Mouse (Mus musculus) urinary bladder, postnatal 36 days (tissue): ENCODE results near the gene Gm21188.
"Not testable (repeated sequence)": the region's sequence is repeated elsewhere in the genome, so short reads cannot be mapped to it uniquely, and the experiment has no call there.

Experiments used
- DNase-seq, 2 experiments: peaks; one replicate each; pipeline ENCODE4 v3.0.0; 2022; ENCODE audit warnings: low spot score in 2 of 2, mixed read lengths in 1 of 2

Gene Gm21188

DNA sequence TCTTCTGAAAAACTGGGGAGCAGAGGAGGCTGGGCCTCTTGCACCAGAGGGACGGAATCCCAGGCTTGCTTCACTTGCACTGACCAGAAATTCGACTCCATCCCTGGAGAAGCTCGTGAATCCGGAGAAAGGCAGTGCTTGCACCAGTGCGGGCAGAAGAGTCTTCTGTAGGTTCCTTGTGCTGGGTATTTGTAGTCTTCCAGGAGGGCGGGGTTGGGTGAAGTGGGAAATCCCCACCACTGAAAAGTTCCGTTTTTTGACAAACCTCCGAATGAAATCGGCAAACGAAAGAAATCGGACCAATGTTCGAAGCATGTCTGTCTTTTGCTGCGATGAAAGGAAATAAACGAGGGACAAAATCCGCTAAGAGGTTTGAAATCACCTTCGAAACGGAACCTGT is 25.1 kb downstream of the Gm21188 start, which contains the start of gene Gm36079:
Gene Gm36079, minus strand, starts transcription at position 101 of the 400 bp plus-strand sequence.
- DNase-seq = not testable (repeated sequence)

GRCm38 (mm10) chr13:120026373-120026772 is 25.6 kb downstream of the Gm21188 start:
- DNase-seq = not testable (repeated sequence)

DNA sequence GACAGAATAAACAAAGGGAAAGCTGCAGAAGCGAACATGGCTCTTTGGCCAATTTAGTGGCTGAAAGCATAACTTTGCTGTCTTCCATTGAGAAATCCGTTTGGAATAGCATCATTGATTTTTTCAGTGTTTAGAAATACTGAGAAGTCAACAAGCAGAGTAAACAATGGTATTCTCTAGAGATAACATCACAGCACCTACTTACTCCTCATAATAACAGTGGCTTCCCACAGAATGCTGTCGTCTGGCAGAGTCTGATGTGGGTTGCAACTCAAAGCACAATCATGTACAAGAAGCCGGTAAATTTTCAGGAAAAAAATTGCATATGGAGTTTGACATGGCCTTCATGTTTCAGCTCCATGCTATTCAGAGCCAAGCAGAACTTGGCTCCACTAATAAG is 26.4 kb downstream of the Gm21188 start:
- not testable (repeated sequence) for DNase-seq

DNA sequence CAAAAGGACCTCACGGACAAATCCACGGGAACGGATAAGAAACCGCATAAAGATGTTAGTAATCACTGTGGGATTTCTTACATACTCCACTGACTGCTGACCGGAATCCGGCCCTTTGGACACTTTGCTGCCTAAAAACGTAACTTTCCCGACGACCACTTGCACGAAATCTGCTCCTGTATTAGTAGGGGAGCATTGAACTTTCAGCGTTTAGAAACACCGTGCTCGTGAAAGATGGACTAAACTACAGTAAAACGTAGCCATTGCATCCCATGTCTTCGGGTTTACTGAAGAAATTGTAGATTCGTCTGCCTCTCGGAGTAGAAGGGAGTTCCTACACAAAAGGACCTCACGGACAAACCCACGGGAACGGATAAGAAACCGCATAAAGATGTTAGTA is 27.0 kb downstream of the Gm21188 start:
- not testable (repeated sequence) for DNase-seq

GRCm38 (mm10) chr13:120024581-120024980 is 27.4 kb downstream of the Gm21188 start:
- DNase-seq = not testable (repeated sequence)

- not testable (repeated sequence) for DNase-seq
These were observed 30.5 kb downstream of the Gm21188 start for GRCm38 (mm10) chr13:120021477-120021876.

- not testable (repeated sequence) for DNase-seq
These were observed 36.5 kb downstream of the Gm21188 start for GRCm38 (mm10) chr13:120015348-120016007.

GRCm38 (mm10) chr13:120013962-120014361 is 38.0 kb downstream of the Gm21188 start:
- DNase-seq = not testable (repeated sequence)

DNA sequence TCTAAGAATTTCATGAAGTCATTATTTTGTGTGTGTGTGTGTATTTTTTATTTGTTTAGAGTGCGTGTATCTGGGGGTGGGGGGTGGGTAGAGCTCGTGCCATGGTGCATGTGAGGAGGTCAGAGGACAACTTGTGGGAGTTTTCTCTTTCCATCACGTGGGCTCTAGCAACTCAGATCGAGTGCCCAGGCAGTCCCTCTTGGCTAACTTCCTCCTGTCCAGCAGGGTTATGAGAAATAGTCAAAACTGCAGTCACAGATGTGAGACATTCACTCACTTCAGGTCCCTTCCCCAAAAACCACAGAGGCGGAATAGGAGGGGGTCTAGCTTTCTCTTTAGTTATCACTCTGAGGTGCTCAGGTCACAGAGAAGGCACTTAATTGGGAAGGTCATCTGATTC is 38.5 kb downstream of the Gm21188 start:
- not testable (repeated sequence) for DNase-seq

DNA sequence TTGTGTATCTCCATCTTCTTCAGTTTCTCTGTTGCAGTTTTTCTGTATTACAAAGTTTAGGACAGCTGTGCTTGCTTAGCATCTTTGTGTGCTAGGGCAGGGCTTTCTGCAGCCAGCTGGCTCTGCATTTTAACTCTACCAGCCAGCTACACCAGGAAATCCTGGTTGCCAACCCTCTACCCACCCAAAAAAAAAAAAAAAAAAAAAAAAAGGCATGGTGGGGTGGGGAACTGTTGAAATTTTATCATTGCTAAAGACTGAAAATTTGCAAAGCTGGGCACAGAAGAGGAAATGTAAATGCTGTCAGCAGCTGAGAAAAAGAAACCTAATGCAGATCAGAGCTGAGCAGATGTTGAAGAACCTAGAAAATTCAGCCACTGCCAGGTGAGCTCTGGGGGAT is 41.9 kb downstream of the Gm21188 start:
- not testable (repeated sequence) for DNase-seq

- not testable (repeated sequence) for DNase-seq
These were observed 52.8 kb downstream of the Gm21188 start for GRCm38 (mm10) chr13:119999215-119999614.

GRCm38 (mm10) chr13:119998442-119999086 is 53.4 kb downstream of the Gm21188 start:
- DNase-seq = not testable (repeated sequence)

DNA sequence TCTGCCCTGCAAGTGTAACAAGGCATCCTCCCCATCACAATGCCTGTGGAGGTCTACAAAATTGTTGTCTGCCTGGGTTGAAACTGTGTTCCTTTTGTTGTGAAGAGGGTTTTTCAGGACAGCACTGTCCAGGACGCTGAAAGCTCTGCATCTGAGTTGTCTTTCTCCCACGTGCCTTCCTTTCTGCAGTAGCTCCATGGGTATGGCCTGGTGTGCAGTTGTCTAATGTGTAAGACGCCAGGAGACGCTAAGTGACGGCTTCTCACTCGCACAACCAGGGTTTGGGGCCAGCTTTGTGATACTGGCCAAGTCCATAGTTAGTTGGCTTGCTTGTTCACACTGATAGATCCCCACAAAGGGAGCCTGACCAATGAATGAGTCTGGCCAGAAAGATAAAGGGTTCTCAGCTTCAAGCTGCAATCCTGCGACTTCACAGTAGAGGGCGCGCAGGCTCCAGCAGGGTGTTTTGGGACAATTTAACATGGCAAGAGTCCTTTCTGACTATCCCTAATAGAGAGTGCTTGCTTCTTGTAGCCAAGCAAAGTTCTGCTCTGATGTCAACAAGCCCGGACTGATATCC is 60.0 kb downstream of the Gm21188 start:
- DNase-seq = not testable (repeated sequence)

DNA sequence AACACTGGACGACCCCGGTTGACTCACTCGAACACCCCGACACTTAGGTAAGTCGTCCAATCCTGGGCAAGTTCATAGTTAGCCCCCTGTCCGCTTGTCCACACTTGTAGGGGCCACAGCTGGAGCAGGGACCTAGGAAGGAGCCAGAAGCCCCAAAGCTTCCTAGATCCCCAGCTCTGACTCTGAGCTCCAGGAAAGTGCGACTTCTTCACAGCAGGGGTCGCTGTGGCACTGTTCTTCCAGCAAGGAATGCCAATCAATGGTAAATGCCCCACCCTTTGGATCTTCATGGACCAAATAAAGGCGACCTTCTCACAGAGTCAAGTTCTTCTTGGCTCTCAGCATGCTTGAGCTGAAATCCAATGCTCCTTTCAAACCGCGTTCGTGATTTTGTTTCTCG is 60.7 kb downstream of the Gm21188 start:
- DNase-seq = not testable (repeated sequence)
